Mouse (Mus musculus) neutrophil, adult 5-6 weeks (primary cell): ENCODE measurements around the gene Actr2. TPM values are rescaled to one million over a fixed set of nuclear protein-coding genes. Genes with fewer than 3 reads are reported as not detected.

Experiments
- ATAC-seq: fragments of 151-379, 151-347 bp; 2 replicates; pipeline ENCODE4 v1.8.0; 2017; ENCODE audit warnings: mild to moderate bottlenecking, moderate TSS enrichment; ENCODE audit not compliant: insufficient number of reproducible peaks, poor library complexity, low FRiP score, severe bottlenecking; ENCODE audit errors: extremely low read depth
- total RNA-seq: library from RNA; stranded (forward); fragments of 200-1000 nt; gene quantifications from 2 replicates; pipeline ENCODE4 v1.2.3, GENCODE M21; 2017

The Actr2 gene
- total RNA-seq, 1 experiment from 2014 or later = 392 TPM

DNA sequence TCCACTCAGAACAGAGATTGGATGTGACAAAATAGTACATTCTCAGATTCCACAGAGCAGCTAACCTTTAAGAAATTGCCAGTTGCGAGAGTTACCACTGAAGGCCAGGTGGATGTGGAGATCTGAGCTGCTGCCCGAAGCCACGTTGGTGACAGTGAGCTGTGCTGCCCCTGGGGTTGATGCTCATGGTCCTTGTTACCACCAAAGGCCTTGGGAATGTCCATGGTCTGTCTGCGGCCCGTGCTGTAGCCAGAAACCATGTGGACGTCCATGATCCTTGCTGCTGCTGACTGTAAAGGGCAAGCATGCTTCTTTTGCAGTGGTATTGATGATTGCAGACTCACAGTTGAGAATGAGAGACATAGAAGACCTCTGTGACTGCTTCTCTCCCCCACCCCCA, 84.3 kb downstream of the Actr2 start:
- ATAC-seq = no peak

GRCm38 (mm10) chr11:20027719-20028118, 85.0 kb downstream of the Actr2 start:
- no peak for ATAC-seq

GRCm38 (mm10) chr11:20025899-20026298, 86.8 kb downstream of the Actr2 start:
- no peak for ATAC-seq

- no peak for ATAC-seq
Observed at GRCm38 (mm10) chr11:20022911-20023482, 89.7 kb downstream of the Actr2 start.

- no peak for ATAC-seq
Observed at GRCm38 (mm10) chr11:20022462-20022861, 90.3 kb downstream of the Actr2 start.

DNA sequence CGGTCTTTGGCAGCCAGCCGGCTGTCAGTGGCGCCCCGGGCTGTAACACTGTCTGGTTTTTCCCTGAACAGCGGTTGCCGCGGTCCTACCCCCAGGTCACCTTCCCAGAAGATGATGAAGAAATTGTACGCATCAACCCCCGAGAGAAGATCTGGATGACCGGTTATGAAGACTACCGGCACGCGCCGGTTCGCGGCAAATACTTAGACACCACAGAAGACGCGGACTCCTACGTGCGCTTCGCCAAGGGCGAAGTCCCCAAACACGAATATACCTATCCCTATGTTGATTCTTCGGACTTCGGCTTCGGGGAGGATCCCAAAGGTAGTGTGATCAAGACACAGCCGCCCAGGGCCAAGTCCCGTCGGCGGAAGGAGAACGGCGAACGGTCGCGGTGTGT, 92.0 kb downstream of the Actr2 start:
- ATAC-seq = no peak

GRCm38 (mm10) chr11:20018905-20019304, 93.8 kb downstream of the Actr2 start:
- no peak for ATAC-seq

- ATAC-seq = no peak
Observed at GRCm38 (mm10) chr11:20017937-20018336, 94.8 kb downstream of the Actr2 start.

DNA sequence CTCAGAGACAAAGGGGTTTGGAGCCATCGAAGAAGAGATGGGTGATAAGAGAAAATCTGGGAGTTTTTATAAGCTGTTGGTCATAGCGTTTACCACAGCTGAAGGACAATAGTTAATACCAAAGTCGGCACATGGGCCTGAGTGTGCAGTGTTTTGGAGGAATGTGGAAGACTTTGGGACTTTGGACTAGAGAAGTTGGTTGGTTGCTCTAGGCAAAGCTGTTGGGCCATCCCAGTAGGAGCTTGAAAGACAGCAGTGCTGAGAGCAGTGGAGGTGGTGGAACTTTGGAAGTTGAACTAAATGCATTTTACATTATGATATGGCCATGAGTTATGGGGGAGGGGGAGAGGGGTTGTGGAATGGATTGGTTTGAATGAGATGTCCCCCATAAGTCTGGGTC, 99.3 kb downstream of the Actr2 start:
- ATAC-seq = no peak

Other genes starting within 250 kb of the Actr2 start
- gene Spred2, start 188.5 kb downstream of the Actr2 start, total RNA-seq = 2.6 and 2.8 TPM in 2 replicates
- 93.7 and 116 TPM in 2 replicates for gene Rab1a, start 88.5 kb upstream of the Actr2 start, total RNA-seq
- 30.8 and 34.4 TPM in 2 replicates for gene Cep68, start 136.5 kb upstream of the Actr2 start, total RNA-seq
- 0.12 TPM in 1 of 2 replicates, not detected in the other for gene Slc1a4, start 219.8 kb upstream of the Actr2 start, total RNA-seq